Mouse (Mus musculus): ENCODE results near the gene Ropn1l. TPM values are rescaled to one million over a fixed set of nuclear protein-coding genes. Genes with fewer than 3 reads are reported as not detected.

The Ropn1l gene
- total and polyA plus RNA-seq, 3 experiments = 1.1 to 2.9 (median 2.0) TPM

DNA sequence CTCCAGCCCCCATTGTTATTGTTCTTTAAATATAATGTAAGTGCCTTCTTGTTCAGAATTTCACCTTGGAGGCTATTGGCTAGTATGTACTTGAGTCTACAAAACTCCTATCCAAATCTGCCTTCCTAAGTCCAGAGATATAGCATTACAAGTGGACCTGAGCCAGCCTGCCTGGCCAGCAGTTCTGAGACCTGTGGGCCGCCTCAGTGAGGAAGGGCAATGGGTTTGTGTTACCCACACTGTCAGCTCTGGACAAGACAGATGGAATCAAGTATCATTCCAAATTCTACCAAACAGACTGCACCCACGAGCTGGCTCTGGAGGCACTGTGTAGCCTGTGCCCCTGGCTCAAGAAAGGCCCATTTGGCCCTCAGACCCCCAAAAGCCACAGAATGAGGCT, 16.7 kb downstream of the Ropn1l start:
- H3K9me3 ChIP-seq (replicated peaks; ENCODE audit: low read length) = no peaks in the 10 kb centered on the region

GRCm38 (mm10) chr15:31436083-31436482, 17.5 kb downstream of the Ropn1l start:
- H3K27me3 ChIP-seq (replicated peaks) = peaks cover 2% of the 10 kb centered on the region
- H3K9ac ChIP-seq (ENCODE audit: insufficient read depth, low read depth) = no peak overlapping the region
- H3K4me3 ChIP-seq (replicated peaks in 1 of 3; ENCODE audit: low read depth in 2 of 3, low read length in 2 of 3, poor library complexity in 1 of 3) = no peak overlapping the region
- no peak overlapping the region for H3K4me2 ChIP-seq (ENCODE audit: insufficient read depth, low read depth, poor library complexity, severe bottlenecking)
- peaks cover 5 to 38% of the 10 kb centered on the region in 2 experiments; a peak in 3 of 4 replicates for H3K4me1 ChIP-seq (ENCODE audit: control insufficient read depth in 1 of 2, insufficient read depth in 2 of 2)
- no peak for DNase-seq (ENCODE audit: extremely low read depth)
- in situ Hi-C loops (cut with MboI; ENCODE audit: low pct_ligation_motif_present, low pct_unique_long_range_greater_than_20kb, low sequenced_read_pairs) = loop anchor here (25.0 kb wide), 1 partner anchor 499 kb away; no protein-coding TSS in a partner anchor
- no peaks in the 10 kb centered on the region for H3K79me2 ChIP-seq (replicated peaks; ENCODE audit: control insufficient read depth, extremely low read depth, insufficient read depth, poor library complexity, severe bottlenecking)
- H3K36me3 ChIP-seq (replicated peaks in 1 of 2; ENCODE audit: control insufficient read depth in 1 of 2, insufficient read depth in 1 of 2, low read length in 1 of 2) = no peaks in the 10 kb centered on the region
- dilution Hi-C loops (cut with MboI; ENCODE audit: extremely low pct_ligation_motif_present, extremely low pct_unique_long_range_greater_than_20kb, low sequenced_read_pairs) = no loop called here
- H3K27ac ChIP-seq (ENCODE audit: insufficient read depth, low read depth) = no peak overlapping the region
- H3K9me3 ChIP-seq (replicated peaks; ENCODE audit: low read length) = no peaks in the 10 kb centered on the region
- TF ChIP-seq MYC (IDR thresholded peaks at IDR 0.05; ENCODE audit: low read depth, low read length) (no peak), KAT2A (IDR thresholded peaks at IDR 0.05; ENCODE audit: insufficient replicate concordance, low read length) (no peak), NRF1 (IDR thresholded peaks at IDR 0.05; ENCODE audit: low read depth, low read length) (no peak), MAZ (IDR thresholded peaks at IDR 0.05; ENCODE audit: low read depth, low read length) (no peak), RAD21 (IDR thresholded peaks at IDR 0.05; ENCODE audit: low read depth, low read length) (no peak), CHD2 (IDR thresholded peaks at IDR 0.05; ENCODE audit: low read length) (no peak), SIN3A (IDR thresholded peaks at IDR 0.05; ENCODE audit: low read length) (no peak), NELFE (IDR thresholded peaks at IDR 0.05; ENCODE audit: low read depth, low read length) (no peak), JUND (conservative IDR thresholded peaks at IDR 0.05; ENCODE audit: low read depth, low read length) (no peak), E2F4 (IDR thresholded peaks at IDR 0.05; ENCODE audit: insufficient replicate concordance, low read depth, low read length) (no peak), ZKSCAN1 (IDR thresholded peaks at IDR 0.05; ENCODE audit: borderline replicate concordance, low read depth, low read length) (no peak), CHD1 (IDR thresholded peaks at IDR 0.05; ENCODE audit: low read depth, low read length) (no peak), USF1 (IDR thresholded peaks at IDR 0.05; ENCODE audit: low read depth, low read length) (no peak), TBP (conservative IDR thresholded peaks at IDR 0.05; ENCODE audit: low read depth, low read length) (no peak), JUN (IDR thresholded peaks at IDR 0.05; ENCODE audit: insufficient read depth, low read depth, low read length) (no peak), CTCF (conservative IDR thresholded peaks at IDR 0.05 in 1 of 2, IDR thresholded peaks at IDR 0.05 in 1 of 2; ENCODE audit: low read depth in 2 of 2, low read length in 2 of 2) (no peak)

More for the DNA sequence above, 16.7 kb downstream of the Ropn1l start:
- no peak for TF ChIP-seq MAFK (IDR thresholded peaks at IDR 0.05; ENCODE audit: insufficient replicate concordance, low read length)
- no peak for TF ChIP-seq USF1 (IDR thresholded peaks at IDR 0.05; ENCODE audit: low read depth, low read length)
- no peak for TF ChIP-seq MAX (IDR thresholded peaks at IDR 0.05; ENCODE audit: low read length)
- no peak for TF ChIP-seq SMC3 (IDR thresholded peaks at IDR 0.05; ENCODE audit: low read depth, low read length)
- TF ChIP-seq MAZ (IDR thresholded peaks at IDR 0.05; ENCODE audit: low read depth, low read length) = no peak
- TF ChIP-seq NELFE (IDR thresholded peaks at IDR 0.05; ENCODE audit: low read depth, low read length) = no peak
- TF ChIP-seq GABPA (IDR thresholded peaks at IDR 0.05; ENCODE audit: insufficient replicate concordance, low read depth, low read length) = no peak
- no peak for TF ChIP-seq JUND (conservative IDR thresholded peaks at IDR 0.05; ENCODE audit: low read depth, low read length)
- H3K27me3 ChIP-seq (replicated peaks) = peaks cover 2% of the 10 kb centered on the region
- no peak overlapping the region for H3K9ac ChIP-seq (ENCODE audit: insufficient read depth, low read depth)
- in situ Hi-C loops (cut with MboI; ENCODE audit: low pct_ligation_motif_present, low pct_unique_long_range_greater_than_20kb, low sequenced_read_pairs) (loop anchor here (25.0 kb wide), 1 partner anchor 500 kb away; no protein-coding TSS in a partner anchor), dilution Hi-C loops (cut with MboI; ENCODE audit: extremely low pct_ligation_motif_present, extremely low pct_unique_long_range_greater_than_20kb, low sequenced_read_pairs) (no loop called here)
- H3K79me2 ChIP-seq (replicated peaks; ENCODE audit: control insufficient read depth, extremely low read depth, insufficient read depth, poor library complexity, severe bottlenecking) = no peaks in the 10 kb centered on the region
- H3K4me2 ChIP-seq (ENCODE audit: insufficient read depth, low read depth, poor library complexity, severe bottlenecking) = no peak overlapping the region
- H3K4me3 ChIP-seq (replicated peaks in 1 of 3; ENCODE audit: low read depth in 2 of 3, low read length in 2 of 3, poor library complexity in 1 of 3) = no peak overlapping the region
- no peak overlapping the region for H3K27ac ChIP-seq (ENCODE audit: insufficient read depth, low read depth)
- peaks cover 5 to 38% of the 10 kb centered on the region in 2 experiments; a peak in 3 of 4 replicates for H3K4me1 ChIP-seq (ENCODE audit: control insufficient read depth in 1 of 2, insufficient read depth in 2 of 2)
- no peaks in the 10 kb centered on the region for H3K36me3 ChIP-seq (replicated peaks in 1 of 2; ENCODE audit: control insufficient read depth in 1 of 2, insufficient read depth in 1 of 2, low read length in 1 of 2)
- no peak for DNase-seq (ENCODE audit: extremely low read depth)
